Mouse (Mus musculus) liver, embryonic 11.5 days (tissue): ENCODE data around the gene Dck. TPM values are rescaled to one million over a fixed set of nuclear protein-coding genes. Genes with fewer than 3 reads are reported as not detected.

Experiments used
- ATAC-seq: fragments of 200-750 bp; cut with Nextera tagmentation; replicated peaks from 2 replicates; pipeline ENCODE4 v1.8.0; 2017; ENCODE audit warnings: moderate number of reproducible peaks, mild to moderate bottlenecking, moderate TSS enrichment, moderate library complexity; ENCODE audit not compliant: low FRiP score
- DNase-seq: peaks from one replicate; pipeline ENCODE4 v3.0.0-alpha.2; 2017; ENCODE audit warnings: low spot score
- H3K27ac ChIP-seq: fragments of 300-500 bp; sonication (generic); 2 replicates; pipeline ENCODE4 v1.5.1; 2014; ENCODE audit warnings: mild to moderate bottlenecking, low read depth, low read length, control low read depth
- H3K27me3 ChIP-seq: fragments of 300-500 bp; sonication (generic); replicated peaks from 2 replicates; pipeline ENCODE4 v1.6.1; 2014; ENCODE audit warnings: low read length, mixed read lengths; ENCODE audit not compliant: control insufficient read depth, insufficient read depth
- H3K36me3 ChIP-seq: fragments of 300-500 bp; sonication (generic); 2 replicates; pipeline ENCODE4 v1.6.1; 2014; ENCODE audit warnings: mild to moderate bottlenecking, low read length, moderate library complexity, mixed read lengths; ENCODE audit not compliant: control insufficient read depth, insufficient read depth
- H3K4me1 ChIP-seq: fragments of 300-500 bp; sonication (generic); replicated peaks from 2 replicates; pipeline ENCODE4 v1.6.1; 2014; ENCODE audit warnings: low read length, mixed read lengths; ENCODE audit not compliant: control insufficient read depth, insufficient read depth
- H3K4me2 ChIP-seq: fragments of 300-500 bp; sonication (generic); 2 replicates; pipeline ENCODE4 v1.6.1; 2014; ENCODE audit warnings: mild to moderate bottlenecking, control low read depth, moderate library complexity
- H3K4me3 ChIP-seq: fragments of 300-500 bp; sonication (generic); 2 replicates; pipeline ENCODE4 v1.5.1; 2014; ENCODE audit warnings: low read depth, low read length, control low read depth
- H3K9ac ChIP-seq: fragments of 300-500 bp; sonication (generic); 2 replicates; pipeline ENCODE4 v1.6.1; 2014; ENCODE audit warnings: low read depth, low read length, control low read depth
- H3K9me3 ChIP-seq: fragments of 300-500 bp; sonication (generic); 2 replicates; pipeline ENCODE4 v1.6.1; 2016; ENCODE audit warnings: low read length, inconsistent platforms, mixed read lengths; ENCODE audit not compliant: control insufficient read depth
- WGBS: fragments of 180-500 bp; shearing (Covaris S2); extraction: QIAGEN DNeasy Blood & Tissue Kit; methylation state at CpG from one replicate; pipeline ENCODE4 v1.1.7; 2014; 5-methylcytosine and 5-hydroxymethylcytosine counted together
- polyA plus RNA-seq: library from polyadenylated mRNA; unstranded; fragments of >200 nt; fragmentation: Nextera tagmentation; extraction: Ambion mirVana; gene quantifications from 2 replicates; pipeline ENCODE4 v1.2.1, GENCODE M21; 2014

Dck gene
- polyA plus RNA-seq, 1 experiment from 2014 or later, result 87.7 TPM

DNA sequence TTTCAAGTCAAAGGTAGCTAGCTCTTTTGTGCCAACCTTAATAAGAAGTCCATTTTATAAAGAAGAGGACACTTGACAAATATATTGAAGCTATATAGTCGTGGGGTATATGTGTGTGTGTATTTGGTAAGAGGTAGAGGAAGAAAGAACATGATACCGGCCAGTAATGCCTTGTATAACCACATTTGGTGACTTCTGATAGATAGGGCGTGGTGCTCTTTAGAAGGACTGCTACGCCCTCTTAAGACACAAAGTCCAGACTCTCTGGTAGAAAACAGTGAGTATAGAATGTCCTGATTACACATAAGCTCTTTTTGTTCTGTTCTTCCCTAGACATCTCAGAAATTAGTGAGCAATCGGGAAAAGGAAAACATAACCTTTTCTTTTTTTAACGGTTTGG is 3.4 kb downstream of the Dck start:
- H3K27me3 ChIP-seq, result no peaks in the 10 kb centered on the region
- H3K36me3 ChIP-seq, result peaks cover 21% of the 10 kb centered on the region
- 50% methylated on average over 6 of the region's 6 CpGs for WGBS
- no peak overlapping the region for H3K9ac ChIP-seq
- peak; percentile 24 for ATAC-seq
- peak overlapping the region; percentile 69 for H3K4me2 ChIP-seq
- DNase-seq, result no peak
- H3K9me3 ChIP-seq, result no peaks in the 10 kb centered on the region
- peak overlapping the region; percentile 29 for H3K4me3 ChIP-seq
- peak overlapping the region; percentile 74 for H3K27ac ChIP-seq
- H3K4me1 ChIP-seq, result peaks cover 29% of the 10 kb centered on the region

DNA sequence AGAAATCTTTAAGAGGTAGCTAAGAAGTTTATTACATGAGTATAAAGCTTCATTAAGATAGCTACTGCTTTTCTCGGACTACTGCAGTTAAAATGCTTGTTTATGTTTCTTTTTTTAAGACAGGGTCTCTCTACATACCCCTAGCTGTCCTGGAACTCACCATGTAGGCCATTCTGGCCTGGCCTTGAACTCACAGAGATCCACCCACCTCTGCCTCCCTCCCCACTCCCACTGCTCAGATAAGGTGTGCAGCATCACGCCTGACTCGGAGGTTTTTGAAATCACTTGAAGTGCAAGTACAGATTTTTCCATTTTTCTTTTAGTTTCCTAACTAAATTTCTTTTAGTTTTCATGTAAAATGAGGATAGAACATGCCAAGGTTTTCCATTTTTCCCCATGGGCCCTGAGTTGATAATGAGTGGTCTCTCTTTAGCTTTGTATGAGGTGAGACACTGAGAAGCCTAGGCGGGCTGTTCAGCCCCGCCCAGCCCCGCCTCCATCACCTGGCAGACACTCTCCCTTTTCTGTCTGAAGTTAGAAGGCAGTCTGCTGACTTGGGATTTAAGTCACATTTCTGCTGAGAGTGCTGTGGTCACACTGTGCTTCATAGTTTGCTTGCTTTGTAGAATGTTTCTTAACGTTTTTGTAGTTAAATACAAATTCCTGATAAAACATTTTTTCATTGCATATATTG is 17.4 kb downstream of the Dck start:
- peaks cover 27% of the 10 kb centered on the region; the same call in 1 of the 2 replicates for H3K36me3 ChIP-seq
- no peak overlapping the region for H3K4me3 ChIP-seq
- H3K4me1 ChIP-seq, result no peaks in the 10 kb centered on the region
- H3K9me3 ChIP-seq, result no peaks in the 10 kb centered on the region
- ATAC-seq (no peak), DNase-seq (no peak)
- no peak overlapping the region for H3K9ac ChIP-seq
- H3K27me3 ChIP-seq, result no peaks in the 10 kb centered on the region
- no peak overlapping the region for H3K27ac ChIP-seq
- WGBS, result 68% methylated on average over 7 of the region's 7 CpGs
- no peak overlapping the region for H3K4me2 ChIP-seq

DNA sequence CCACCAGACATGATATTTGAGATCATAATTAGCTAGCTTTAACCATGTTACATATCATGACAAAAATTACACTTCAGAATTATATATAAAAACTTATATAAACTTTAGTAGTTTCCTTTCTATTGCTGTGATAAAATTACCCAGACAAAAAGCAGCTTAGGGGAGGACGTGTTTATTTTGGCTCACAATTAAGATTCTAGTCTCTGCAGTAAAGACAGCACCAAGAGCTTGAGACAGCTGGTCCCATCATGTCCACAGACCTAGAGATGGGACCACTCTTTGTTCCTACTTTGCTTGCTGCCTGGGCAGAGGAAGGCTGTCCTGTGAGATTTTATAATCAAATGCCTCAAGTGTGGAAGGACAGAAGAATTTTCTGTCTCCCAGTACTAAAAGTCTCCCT is 20.3 kb downstream of the Dck start:
- H3K9me3 ChIP-seq, result no peaks in the 10 kb centered on the region
- H3K27me3 ChIP-seq, result no peaks in the 10 kb centered on the region
- ATAC-seq (no peak), DNase-seq (no peak)
- 86% methylated on average over 1 of the region's 1 CpGs for WGBS
- H3K9ac ChIP-seq, result no peak overlapping the region
- no peak overlapping the region for H3K27ac ChIP-seq
- H3K4me3 ChIP-seq, result no peak overlapping the region
- H3K4me1 ChIP-seq, result no peaks in the 10 kb centered on the region
- H3K36me3 ChIP-seq, result peaks cover 22% of the 10 kb centered on the region; the same call in 1 of the 2 replicates
- no peak overlapping the region for H3K4me2 ChIP-seq

DNA sequence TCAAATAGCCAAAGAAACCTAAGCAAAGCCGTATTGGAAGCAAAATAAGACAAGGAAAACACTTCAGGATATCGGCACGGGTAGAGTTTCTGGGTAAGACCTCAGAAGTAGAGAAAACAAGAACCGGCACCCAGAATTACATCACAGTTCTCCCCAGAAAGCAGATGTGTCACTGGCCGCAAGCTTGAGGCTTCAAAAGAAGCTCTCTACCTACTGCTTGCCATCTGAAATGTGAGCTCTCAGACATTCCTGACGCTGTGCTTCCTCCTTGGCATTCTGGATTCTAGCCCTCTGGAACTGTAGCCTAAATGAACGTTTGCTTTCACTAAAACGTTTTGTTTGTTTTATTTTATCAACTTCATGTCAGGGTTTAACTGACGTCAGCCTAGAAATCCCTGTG is 25.9 kb downstream of the Dck start:
- no peak overlapping the region for H3K9ac ChIP-seq
- H3K4me1 ChIP-seq, result no peaks in the 10 kb centered on the region
- no peak for DNase-seq
- no peak for ATAC-seq
- no peaks in the 10 kb centered on the region for H3K9me3 ChIP-seq
- H3K27ac ChIP-seq, result no peak overlapping the region
- H3K4me2 ChIP-seq, result no peak overlapping the region
- H3K27me3 ChIP-seq, result no peaks in the 10 kb centered on the region
- H3K4me3 ChIP-seq, result no peak overlapping the region
- WGBS, result 45% methylated on average over 9 of the region's 9 CpGs
- no peaks in the 10 kb centered on the region for H3K36me3 ChIP-seq

DNA sequence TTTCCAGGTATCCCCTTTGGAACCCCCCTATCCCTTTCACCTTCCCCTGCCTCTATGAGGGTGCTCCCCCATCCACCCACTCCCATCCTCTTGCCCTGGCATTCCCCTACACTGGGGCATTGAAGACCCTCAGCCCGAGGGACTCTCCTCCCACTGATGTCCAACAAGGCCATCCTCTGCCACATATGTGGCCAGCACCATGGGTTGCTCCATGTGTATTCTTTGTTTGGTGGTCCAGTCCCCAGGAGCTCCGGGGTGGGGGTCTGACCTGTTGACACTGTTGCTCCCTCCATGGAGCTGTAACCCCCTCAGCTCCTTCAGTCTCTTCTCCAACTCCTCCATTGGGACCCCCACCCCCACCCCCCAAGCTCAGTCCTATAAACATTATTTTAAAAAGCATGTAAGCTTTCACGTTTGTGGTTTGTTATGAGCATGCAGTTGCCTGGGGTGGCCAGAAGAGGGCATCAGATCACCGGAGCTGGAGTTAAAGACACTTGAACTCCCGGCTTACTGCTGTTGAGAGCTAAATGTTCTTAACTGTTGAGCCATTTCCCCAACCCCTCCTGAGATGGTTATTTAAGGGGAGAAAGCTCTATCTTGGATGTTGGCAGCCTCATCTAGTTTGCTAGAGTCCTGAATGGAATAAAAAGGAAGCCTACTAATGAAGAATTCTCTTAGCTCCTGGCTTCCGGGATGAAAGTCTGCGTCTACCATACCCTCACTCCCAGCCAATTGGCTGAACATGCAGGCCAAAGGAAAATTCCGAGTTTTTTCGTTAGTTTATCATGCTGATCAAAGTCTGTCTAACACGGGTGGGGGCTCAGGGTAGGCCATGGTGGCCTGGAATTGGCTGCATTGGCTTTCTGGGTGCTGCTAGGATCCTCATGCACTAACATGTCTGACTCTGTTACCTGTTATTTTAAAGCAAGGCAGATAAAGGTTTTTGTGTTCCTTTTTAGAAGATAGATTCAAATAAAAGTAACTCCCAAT is 26.8 kb downstream of the Dck start:
- H3K9ac ChIP-seq, result no peak overlapping the region
- H3K9me3 ChIP-seq, result no peaks in the 10 kb centered on the region
- no peaks in the 10 kb centered on the region for H3K27me3 ChIP-seq
- ATAC-seq (no peak), DNase-seq (peak; percentile 53)
- H3K4me2 ChIP-seq, result no peak overlapping the region
- H3K4me3 ChIP-seq, result no peak overlapping the region
- no peaks in the 10 kb centered on the region for H3K36me3 ChIP-seq
- H3K27ac ChIP-seq, result no peak overlapping the region
- H3K4me1 ChIP-seq, result no peaks in the 10 kb centered on the region
- 37% methylated on average over 10 of the region's 10 CpGs for WGBS

DNA sequence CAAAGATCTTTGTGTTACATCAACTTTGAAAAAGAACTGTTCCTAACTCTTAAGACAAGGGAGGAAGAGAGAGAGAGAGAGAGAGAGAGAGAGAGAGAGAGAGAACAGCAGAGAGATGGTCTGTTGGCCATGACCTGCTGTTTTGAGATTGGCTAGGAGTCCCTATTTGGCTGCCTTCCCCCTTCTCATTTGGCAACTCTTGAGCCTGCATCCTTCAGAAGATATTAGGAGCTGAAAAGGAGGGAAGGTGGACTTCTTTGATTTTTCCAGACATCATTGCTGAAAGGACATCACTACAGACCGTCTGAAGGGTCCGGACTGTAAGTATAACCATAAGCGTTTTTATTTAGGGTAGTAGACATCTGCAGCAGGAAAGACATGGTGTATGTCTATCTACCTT is 28.9 kb downstream of the Dck start:
- no peaks in the 10 kb centered on the region for H3K27me3 ChIP-seq
- no peak for DNase-seq
- no peak overlapping the region for H3K4me3 ChIP-seq
- ATAC-seq, result no peak
- 87% methylated on average over 3 of the region's 3 CpGs for WGBS
- H3K36me3 ChIP-seq, result no peaks in the 10 kb centered on the region
- H3K27ac ChIP-seq, result no peak overlapping the region
- no peaks in the 10 kb centered on the region for H3K4me1 ChIP-seq
- H3K9me3 ChIP-seq, result no peaks in the 10 kb centered on the region
- H3K4me2 ChIP-seq, result no peak overlapping the region
- H3K9ac ChIP-seq, result no peak overlapping the region

DNA sequence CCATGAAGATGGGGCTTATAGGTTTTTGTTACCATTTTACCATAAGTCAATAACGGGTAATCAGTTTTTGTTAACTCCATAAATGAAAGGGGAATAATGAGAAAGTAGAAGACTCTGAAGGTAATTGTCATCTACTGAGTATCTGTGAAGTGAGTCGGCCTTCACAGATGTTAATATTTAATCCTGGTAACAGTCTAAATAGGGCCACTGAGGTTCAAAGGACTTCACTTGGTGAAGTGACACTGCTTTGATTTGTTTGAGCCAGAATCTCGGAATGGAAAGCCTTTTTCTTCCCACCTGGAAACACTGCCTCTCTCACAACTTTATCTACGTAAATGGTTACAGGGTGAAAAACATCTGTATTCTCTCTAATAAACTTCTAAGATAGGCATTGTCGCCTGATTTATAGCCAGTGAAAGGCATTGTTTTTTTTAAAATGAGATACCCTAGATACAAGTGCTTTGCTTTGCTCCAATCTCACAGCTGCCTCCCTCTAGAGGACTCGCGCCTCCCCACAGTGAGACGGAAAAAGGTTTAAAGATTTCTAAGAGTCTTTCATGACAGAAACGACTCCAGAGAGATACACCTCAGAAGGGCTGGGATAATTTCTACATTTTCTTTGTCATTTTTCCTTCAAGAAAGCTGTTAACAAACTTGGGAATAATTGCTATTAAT is 31.3 kb downstream of the Dck start:
- H3K4me1 ChIP-seq, result no peaks in the 10 kb centered on the region
- WGBS, result 53% methylated on average over 9 of the region's 9 CpGs
- no peaks in the 10 kb centered on the region for H3K27me3 ChIP-seq
- ATAC-seq (no peak), DNase-seq (no peak)
- H3K4me3 ChIP-seq, result no peak overlapping the region
- H3K4me2 ChIP-seq, result peak overlapping the region; percentile 31; the same call in 1 of the 2 replicates
- no peak overlapping the region for H3K9ac ChIP-seq
- H3K36me3 ChIP-seq, result no peaks in the 10 kb centered on the region
- H3K9me3 ChIP-seq, result no peaks in the 10 kb centered on the region
- peak overlapping the region; percentile 55 for H3K27ac ChIP-seq

DNA sequence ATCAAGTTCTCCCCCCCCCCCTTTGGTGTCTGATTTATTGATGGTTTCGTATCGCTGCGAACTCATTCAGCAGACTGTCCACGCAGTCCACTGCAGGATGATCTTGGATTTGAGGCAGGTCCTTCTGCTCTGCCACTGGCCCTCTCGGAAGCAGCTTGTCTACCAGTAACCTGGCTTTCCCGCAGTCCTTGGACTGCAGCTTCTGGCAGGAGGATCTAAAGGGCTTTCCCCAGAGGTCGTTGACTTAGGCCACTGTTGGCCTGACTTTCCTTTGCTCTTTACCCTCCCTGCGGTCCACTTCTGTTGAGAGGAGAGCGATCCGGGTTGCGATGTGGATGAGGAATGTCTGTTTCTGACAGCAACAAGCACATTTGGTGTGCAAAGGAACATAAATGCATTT is 31.8 kb downstream of the Dck start:
- ATAC-seq, result no peak
- Histone ChIP-seq H3K4me1 (no peaks in the 10 kb centered on the region), H3K9me3 (no peaks in the 10 kb centered on the region), H3K4me3 (no peak overlapping the region), H3K36me3 (no peaks in the 10 kb centered on the region), H3K9ac (0 out of 2 replicates have a peak overlapping the region, but pooled peaks have one; percentile 8), H3K4me2 (peak overlapping the region; percentile 14; the same call in 1 of the 2 replicates), H3K27me3 (no peaks in the 10 kb centered on the region), H3K27ac (peak overlapping the region; percentile 55; the same call in 1 of the 2 replicates)
- 57% methylated on average over 11 of the region's 11 CpGs for WGBS
- no peak for DNase-seq
